Mouse (Mus musculus): ENCODE results near the gene Slc22a29. TPM values are rescaled to one million over a fixed set of nuclear protein-coding genes. Genes with fewer than 3 reads are reported as not detected.

Gene Slc22a29
- polyA plus RNA-seq, 1 experiment from 2014 or later: not detected

Other genes starting within 250 kb of the Slc22a29 start
- not detected in 2 replicates for gene Slc22a28, start 86.9 kb downstream of the Slc22a29 start, polyA plus RNA-seq (2015; fragmentation: Nextera tagmentation; extraction: Ambion mirVana)
- gene Slc22a30, start 186.2 kb upstream of the Slc22a29 start, polyA plus RNA-seq (2015; fragmentation: Nextera tagmentation; extraction: Ambion mirVana): 0.09 TPM in 1 of 2 replicates, not detected in the other

Data from heart, embryonic 13.5 days (tissue).